Mouse (Mus musculus) stomach, postnatal 0 days (tissue): ENCODE results near the gene Fgfr2.

Experiments used
- CTCF ChIP-seq: IDR thresholded peaks from 2 replicates; pipeline ENCODE4 v1.5.1; 2016; ENCODE audit warnings: antibody characterized with exemption, low read depth, mild to moderate bottlenecking, moderate library complexity
- EP300 ChIP-seq: optimal IDR thresholded peaks from 2 replicates; pipeline ENCODE3; 2016; ENCODE audit warnings: antibody characterized with exemption

- TF ChIP-seq CTCF (no peak), EP300 (no peak)
Observed at GRCm38 (mm10) chr7:132931560-132932351, 191.4 kb downstream of the Fgfr2 start.
